In the genomic region with DNA sequence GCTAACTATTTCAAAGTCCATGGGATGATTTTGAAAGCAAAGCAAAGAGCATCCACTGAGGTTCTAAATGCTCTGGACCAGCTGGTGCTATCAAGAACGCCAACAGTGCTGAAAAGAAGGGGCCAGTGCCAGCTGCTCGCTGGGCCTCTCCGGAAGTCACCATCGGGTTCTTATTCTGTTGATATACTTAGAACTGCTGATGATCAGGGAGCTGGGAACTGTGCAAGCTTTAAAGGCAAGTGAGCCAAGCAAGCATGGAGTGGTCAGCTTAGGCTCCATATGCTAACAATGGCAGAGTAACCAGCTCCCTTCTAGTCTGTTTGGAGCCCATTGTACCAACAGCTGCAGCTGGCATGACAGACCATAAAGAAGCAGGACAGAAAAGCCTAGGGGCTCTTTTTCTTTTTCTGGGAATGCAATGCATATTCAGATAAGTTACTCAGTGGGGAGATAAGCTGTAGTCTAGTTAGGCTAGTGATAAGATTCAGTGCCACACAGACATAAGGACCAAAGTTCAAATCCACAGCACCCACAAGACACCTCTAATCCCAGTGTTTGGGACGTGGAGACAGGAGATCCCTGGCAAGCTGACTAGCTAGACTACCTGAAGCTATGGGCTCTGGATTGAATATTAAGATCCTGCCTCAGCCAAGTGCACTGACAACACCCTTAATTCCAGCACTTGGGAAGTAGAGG, we compare ENCODE assay signal across 14 mouse cellular contexts.
DNase-seq lines count a peak whose midpoint lies in the region; ATAC-seq lines count a peak whose summit lies in the region.
"Had no signal": no experiment of that assay in that cellular context is flagged by ENCODE, and none has a peak within 500 bp of the region (broad histone marks: within the 10 kb centered on the region; RNA-seq: fewer than 3 reads in every experiment).

No protein-coding gene starts in this region.

- H3K36me3 ChIP-seq in intestine, embryonic 16.5 days (ENCODE audit: control insufficient read depth, insufficient read depth, low read length): no peaks in the 10 kb centered on the region
- H3K36me3 ChIP-seq: limb, embryonic 15.5 days had no signal

- H3K4me1 ChIP-seq in intestine, embryonic 16.5 days (ENCODE audit: control insufficient read depth, insufficient read depth, low read length): peaks cover 13% of the 10 kb centered on the region

- H3K4me3 ChIP-seq in intestine, embryonic 16.5 days (ENCODE audit: low read length): peak overlapping the region; percentile 28
- H3K4me3 ChIP-seq: limb, embryonic 15.5 days had no signal

- intact Hi-C loops in heart, postnatal 25 days (cut with DNase I): no loop called here

- 77% methylated on average over 5 of the region's 5 CpGs for WGBS in intestine, embryonic 16.5 days

- H3K4me2 ChIP-seq in intestine, embryonic 16.5 days (ENCODE audit: low read depth, low read length): 0 out of 2 replicates have a peak overlapping the region, but pooled peaks have one; percentile 32
- H3K4me2 ChIP-seq: heart, embryonic 11.5 days; limb, embryonic 15.5 days; lung, embryonic 14.5 days had no signal

- peak overlapping the region; percentile 60 for H3K27ac ChIP-seq in intestine, embryonic 16.5 days (ENCODE audit: low read length)
- H3K27ac ChIP-seq: kidney, postnatal 0 days; limb, embryonic 15.5 days had no signal

- peak; percentile 61 for ATAC-seq in intestine, embryonic 16.5 days
- ATAC-seq: CD4-positive, CD25-positive, alpha-beta regulatory T cell, adult 4 months had no signal

- H3K9ac ChIP-seq in intestine, embryonic 16.5 days (ENCODE audit: low read depth, low read length): 0 out of 2 replicates have a peak overlapping the region, but pooled peaks have one; percentile 42
- H3K9ac ChIP-seq: limb, embryonic 15.5 days; lung, embryonic 14.5 days had no signal

- DNase-seq in heart, adult 11 months: peak; percentile 40
- DNase-seq in heart, postnatal 25 days (ENCODE audit: low spot score): no peak
- peak; percentile 33 to 48 for DNase-seq in cerebellum, adult 18-20 months
- peak; percentile 60 to 65 for DNase-seq in cerebellum, postnatal 10 days
- DNase-seq in kidney, postnatal 4 days: no peak
- DNase-seq in thymus, adult 18-20 months: no peak
- DNase-seq: gastrocnemius, postnatal 14 days; lung, embryonic 14.5 days; thymus, postnatal 36 days had no signal

- H3K9me3 ChIP-seq in intestine, embryonic 16.5 days (ENCODE audit: control insufficient read depth, low read length): no peaks in the 10 kb centered on the region
- H3K9me3 ChIP-seq: limb, embryonic 15.5 days had no signal

- H3K27me3 ChIP-seq in intestine, embryonic 16.5 days (replicated peaks; ENCODE audit: control insufficient read depth, insufficient read depth, low read length): no peaks in the 10 kb centered on the region
- H3K27me3 ChIP-seq: limb, embryonic 15.5 days had no signal

Comparison
In these comparisons a context has a peak if more than half of its experiments do, and no peak if none do; other contexts are left out.
1. DNase-seq: peak in heart, adult 11 months (single experiment), cerebellum, adult 18-20 months (2 of 2) and cerebellum, postnatal 10 days (2 of 2); none in heart, postnatal 25 days (single experiment), kidney, postnatal 4 days (0 of 2) and thymus, adult 18-20 months (0 of 2).